Mouse (Mus musculus): Measurements from ENCODE around the gene Lrrk1. TPM values are rescaled to one million over a fixed set of nuclear protein-coding genes. Genes with fewer than 3 reads are reported as not detected.
A peak's percentile ranks its signal among the peaks of the same experiment; 100 is the strongest.

Lrrk1 gene
- polyA plus RNA-seq, 1 experiment from 2014 or later: 2.8 TPM

- Histone ChIP-seq H3K9ac (ENCODE audit: low read depth, low read length) (no peak overlapping the region), H3K4me3 (ENCODE audit: low read depth, low read length) (no peak overlapping the region), H3K4me2 (ENCODE audit: low read length) (no peak overlapping the region), H3K9me3 (replicated peaks; ENCODE audit: control insufficient read depth, low read length, poor library complexity, severe bottlenecking) (no peaks in the 10 kb centered on the region), H3K27ac (ENCODE audit: low read length) (no peak overlapping the region), H3K4me1 (ENCODE audit: control insufficient read depth, insufficient read depth, low read length) (no peaks in the 10 kb centered on the region), H3K36me3 (ENCODE audit: control insufficient read depth, insufficient read depth, low read length) (no peaks in the 10 kb centered on the region), H3K27me3 (ENCODE audit: control insufficient read depth, insufficient read depth, low read depth, low read length) (no peaks in the 10 kb centered on the region)
- ATAC-seq: no peak
- 79% methylated on average over 8 of the region's 8 CpGs for WGBS
These were observed 18.8 kb upstream of the Lrrk1 start for GRCm38 (mm10) chr7:66406971-66407370.

GRCm38 (mm10) chr7:66405951-66406721 is 18.0 kb upstream of the Lrrk1 start:
- Histone ChIP-seq H3K4me2 (ENCODE audit: low read length) (no peak overlapping the region), H3K27me3 (ENCODE audit: control insufficient read depth, insufficient read depth, low read depth, low read length) (no peaks in the 10 kb centered on the region), H3K9ac (ENCODE audit: low read depth, low read length) (no peak overlapping the region), H3K4me3 (ENCODE audit: low read depth, low read length) (no peak overlapping the region), H3K9me3 (replicated peaks; ENCODE audit: control insufficient read depth, low read length, poor library complexity, severe bottlenecking) (no peaks in the 10 kb centered on the region), H3K27ac (ENCODE audit: low read length) (no peak overlapping the region), H3K36me3 (ENCODE audit: control insufficient read depth, insufficient read depth, low read length) (no peaks in the 10 kb centered on the region), H3K4me1 (ENCODE audit: control insufficient read depth, insufficient read depth, low read length) (no peaks in the 10 kb centered on the region)
- 56% methylated on average over 13 of the region's 13 CpGs for WGBS
- ATAC-seq: no peak

DNA sequence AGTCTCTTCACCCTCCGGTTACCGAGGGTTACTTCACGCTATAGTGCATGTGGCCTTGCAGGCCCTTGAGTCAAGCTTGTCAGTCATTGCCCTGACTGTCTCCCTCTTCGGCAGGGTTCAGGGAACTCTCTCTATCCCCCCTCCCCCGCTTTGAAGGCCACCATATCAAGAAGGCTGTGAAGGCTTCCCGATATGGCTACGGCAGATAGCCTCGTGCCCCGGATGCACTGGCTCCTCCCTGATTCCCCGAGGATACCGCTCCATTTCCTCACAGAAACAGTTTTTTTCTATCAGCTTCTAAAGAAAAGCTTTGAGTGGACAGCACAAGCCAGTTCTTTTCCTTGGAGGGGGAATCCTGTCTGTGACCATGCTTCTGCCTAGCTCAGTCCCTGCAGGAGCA is 17.4 kb upstream of the Lrrk1 start:
- 74% methylated on average over 11 of the region's 11 CpGs for WGBS
- ATAC-seq: no peak

GRCm38 (mm10) chr7:66404802-66405201 is 16.7 kb upstream of the Lrrk1 start:
- no peak for ATAC-seq
- 72% methylated on average over 4 of the region's 4 CpGs for WGBS
- H3K9ac ChIP-seq (ENCODE audit: low read depth, low read length): no peak overlapping the region
- no peak overlapping the region for H3K27ac ChIP-seq (ENCODE audit: low read length)
- H3K36me3 ChIP-seq (ENCODE audit: control insufficient read depth, insufficient read depth, low read length): no peaks in the 10 kb centered on the region
- no peaks in the 10 kb centered on the region for H3K9me3 ChIP-seq (replicated peaks; ENCODE audit: control insufficient read depth, low read length, poor library complexity, severe bottlenecking)
- no peaks in the 10 kb centered on the region for H3K4me1 ChIP-seq (ENCODE audit: control insufficient read depth, insufficient read depth, low read length)
- H3K4me2 ChIP-seq (ENCODE audit: low read length): no peak overlapping the region
- H3K27me3 ChIP-seq (ENCODE audit: control insufficient read depth, insufficient read depth, low read depth, low read length): no peaks in the 10 kb centered on the region
- H3K4me3 ChIP-seq (ENCODE audit: low read depth, low read length): no peak overlapping the region

More for the DNA sequence above, 17.4 kb upstream of the Lrrk1 start:
- Histone ChIP-seq H3K36me3 (ENCODE audit: control insufficient read depth, insufficient read depth, low read length) (no peaks in the 10 kb centered on the region), H3K27ac (ENCODE audit: low read length) (no peak overlapping the region), H3K4me2 (ENCODE audit: low read length) (no peak overlapping the region), H3K27me3 (ENCODE audit: control insufficient read depth, insufficient read depth, low read depth, low read length) (no peaks in the 10 kb centered on the region), H3K9me3 (replicated peaks; ENCODE audit: control insufficient read depth, low read length, poor library complexity, severe bottlenecking) (no peaks in the 10 kb centered on the region), H3K4me3 (ENCODE audit: low read depth, low read length) (no peak overlapping the region), H3K4me1 (ENCODE audit: control insufficient read depth, insufficient read depth, low read length) (no peaks in the 10 kb centered on the region), H3K9ac (ENCODE audit: low read depth, low read length) (no peak overlapping the region)

- H3K4me3 ChIP-seq (ENCODE audit: low read depth, low read length): no peak overlapping the region
- H3K27me3 ChIP-seq (ENCODE audit: control insufficient read depth, insufficient read depth, low read depth, low read length): no peaks in the 10 kb centered on the region
- no peaks in the 10 kb centered on the region for H3K36me3 ChIP-seq (ENCODE audit: control insufficient read depth, insufficient read depth, low read length)
- no peak overlapping the region for H3K4me2 ChIP-seq (ENCODE audit: low read length)
- no peak overlapping the region for H3K9ac ChIP-seq (ENCODE audit: low read depth, low read length)
- H3K9me3 ChIP-seq (replicated peaks; ENCODE audit: control insufficient read depth, low read length, poor library complexity, severe bottlenecking): no peaks in the 10 kb centered on the region
- WGBS: 86% methylated on average over 10 of the region's 10 CpGs
- no peaks in the 10 kb centered on the region for H3K4me1 ChIP-seq (ENCODE audit: control insufficient read depth, insufficient read depth, low read length)
- no peak for ATAC-seq
- H3K27ac ChIP-seq (ENCODE audit: low read length): no peak overlapping the region
These were observed 16.0 kb upstream of the Lrrk1 start for GRCm38 (mm10) chr7:66404141-66404540.

DNA sequence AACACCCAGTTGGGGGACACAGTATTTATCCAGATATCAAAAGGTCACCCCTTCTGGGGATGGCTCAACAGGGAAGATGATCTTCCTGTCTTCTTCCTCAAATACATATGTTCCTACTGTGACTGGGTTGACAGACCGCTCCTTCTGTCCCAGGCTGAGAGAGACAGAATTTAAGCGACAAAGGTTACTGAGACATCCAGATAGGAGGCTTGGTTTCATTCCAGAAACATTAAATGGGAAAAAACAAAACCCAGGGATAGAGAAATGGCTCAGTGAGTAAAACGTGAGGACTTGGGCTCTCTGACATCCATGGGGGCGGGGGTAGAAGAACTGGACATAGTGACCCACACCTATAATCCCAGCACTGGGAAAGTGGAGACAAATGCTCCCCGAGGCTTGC is 14.7 kb upstream of the Lrrk1 start:
- no peak overlapping the region for H3K4me2 ChIP-seq (ENCODE audit: low read length)
- no peaks in the 10 kb centered on the region for H3K9me3 ChIP-seq (replicated peaks; ENCODE audit: control insufficient read depth, low read length, poor library complexity, severe bottlenecking)
- H3K4me3 ChIP-seq (ENCODE audit: low read depth, low read length): no peak overlapping the region
- H3K36me3 ChIP-seq (ENCODE audit: control insufficient read depth, insufficient read depth, low read length): no peaks in the 10 kb centered on the region
- H3K4me1 ChIP-seq (ENCODE audit: control insufficient read depth, insufficient read depth, low read length): no peaks in the 10 kb centered on the region
- no peak overlapping the region for H3K9ac ChIP-seq (ENCODE audit: low read depth, low read length)
- no peaks in the 10 kb centered on the region for H3K27me3 ChIP-seq (ENCODE audit: control insufficient read depth, insufficient read depth, low read depth, low read length)
- no peak for ATAC-seq
- no peak overlapping the region for H3K27ac ChIP-seq (ENCODE audit: low read length)
- WGBS: 80% methylated on average over 5 of the region's 5 CpGs

- Histone ChIP-seq H3K4me1 (ENCODE audit: control insufficient read depth, insufficient read depth, low read length) (no peaks in the 10 kb centered on the region), H3K4me2 (ENCODE audit: low read length) (no peak overlapping the region)
- WGBS: 43% methylated on average over 8 of the region's 8 CpGs
These were observed 13.5 kb upstream of the Lrrk1 start for GRCm38 (mm10) chr7:66401605-66402004.

DNA sequence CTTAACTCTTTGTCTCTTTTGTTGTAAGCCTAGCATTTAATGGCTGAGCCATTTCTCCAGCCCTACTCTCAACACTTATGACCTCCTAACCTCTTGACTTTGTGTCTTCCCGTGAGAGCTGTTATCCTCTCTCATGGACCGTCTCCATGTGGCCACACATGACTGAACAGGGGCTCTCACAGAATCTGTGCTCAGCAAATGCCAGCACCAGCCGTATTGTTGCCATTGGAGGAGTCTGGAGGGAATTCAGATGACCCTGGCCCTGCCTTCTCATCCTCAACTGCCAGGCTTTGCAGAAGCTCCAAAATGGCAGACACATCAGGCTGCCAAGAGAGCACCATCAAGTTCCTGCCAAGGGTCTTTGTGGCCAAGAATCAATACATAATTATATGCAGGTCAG is 9.1 kb upstream of the Lrrk1 start:
- WGBS: 29% methylated on average over 3 of the region's 3 CpGs
- H3K9ac ChIP-seq (ENCODE audit: low read depth, low read length): no peak overlapping the region

More at GRCm38 (mm10) chr7:66401605-66402004, 13.5 kb upstream of the Lrrk1 start:
- no peak for ATAC-seq
- Histone ChIP-seq H3K9me3 (replicated peaks; ENCODE audit: control insufficient read depth, low read length, poor library complexity, severe bottlenecking) (no peaks in the 10 kb centered on the region), H3K9ac (ENCODE audit: low read depth, low read length) (no peak overlapping the region), H3K27ac (ENCODE audit: low read length) (no peak overlapping the region), H3K27me3 (ENCODE audit: control insufficient read depth, insufficient read depth, low read depth, low read length) (no peaks in the 10 kb centered on the region), H3K4me3 (ENCODE audit: low read depth, low read length) (no peak overlapping the region), H3K36me3 (ENCODE audit: control insufficient read depth, insufficient read depth, low read length) (no peaks in the 10 kb centered on the region)

GRCm38 (mm10) chr7:66388621-66389532 is 727 bp upstream of the Lrrk1 start:
- ATAC-seq: peak; percentile 79
- Histone ChIP-seq H3K27ac (ENCODE audit: low read length) (no peak overlapping the region), H3K27me3 (ENCODE audit: control insufficient read depth, insufficient read depth, low read depth, low read length) (peaks cover 3% of the 10 kb centered on the region), H3K4me2 (ENCODE audit: low read length) (peak overlapping the region; percentile 98), H3K36me3 (ENCODE audit: control insufficient read depth, insufficient read depth, low read length) (no peaks in the 10 kb centered on the region), H3K9ac (ENCODE audit: low read depth, low read length) (0 out of 2 replicates have a peak overlapping the region, but pooled peaks have one; percentile 10), H3K9me3 (replicated peaks; ENCODE audit: control insufficient read depth, low read length, poor library complexity, severe bottlenecking) (no peaks in the 10 kb centered on the region), H3K4me3 (ENCODE audit: low read depth, low read length) (peak overlapping the region; percentile 52), H3K4me1 (ENCODE audit: control insufficient read depth, insufficient read depth, low read length) (peaks cover 10% of the 10 kb centered on the region)
- WGBS: 10% methylated on average over 28 of the region's 28 CpGs

More for the DNA sequence above, 9.1 kb upstream of the Lrrk1 start:
- no peaks in the 10 kb centered on the region for H3K36me3 ChIP-seq (ENCODE audit: control insufficient read depth, insufficient read depth, low read length)
- no peaks in the 10 kb centered on the region for H3K4me1 ChIP-seq (ENCODE audit: control insufficient read depth, insufficient read depth, low read length)
- no peaks in the 10 kb centered on the region for H3K27me3 ChIP-seq (ENCODE audit: control insufficient read depth, insufficient read depth, low read depth, low read length)
- no peak for ATAC-seq
- H3K27ac ChIP-seq (ENCODE audit: low read length): no peak overlapping the region
- no peak overlapping the region for H3K4me3 ChIP-seq (ENCODE audit: low read depth, low read length)
- no peak overlapping the region for H3K4me2 ChIP-seq (ENCODE audit: low read length)
- H3K9me3 ChIP-seq (replicated peaks; ENCODE audit: control insufficient read depth, low read length, poor library complexity, severe bottlenecking): no peaks in the 10 kb centered on the region
